Mouse (Mus musculus) midbrain, embryonic 11.5 days (tissue): ENCODE results near the gene Cpa2. TPM values are rescaled to one million over a fixed set of nuclear protein-coding genes. Genes with fewer than 3 reads are reported as not detected.

Source experiments
- ATAC-seq: fragments of 200-750 bp; cut with Nextera tagmentation; 2 replicates; pipeline ENCODE4 v1.8.0; 2017; ENCODE audit warnings: moderate TSS enrichment, moderate library complexity; ENCODE audit not compliant: low FRiP score
- DNase-seq: peaks from one replicate; pipeline ENCODE4 v3.0.0; 2015; ENCODE audit warnings: low spot score; ENCODE audit errors: missing footprints
- H3K27ac ChIP-seq: fragments of 300-500 bp; sonication (generic); 2 replicates; pipeline ENCODE4 v1.5.1; 2014; ENCODE audit warnings: low read depth, low read length
- H3K27me3 ChIP-seq: fragments of 300-500 bp; sonication (generic); 2 replicates; pipeline ENCODE4 v1.6.1; 2014; ENCODE audit warnings: mild to moderate bottlenecking, low read length, moderate library complexity, mixed read lengths; ENCODE audit not compliant: control insufficient read depth, insufficient read depth
- H3K36me3 ChIP-seq: fragments of 300-500 bp; sonication (generic); 2 replicates; pipeline ENCODE4 v1.6.1; 2014; ENCODE audit warnings: mild to moderate bottlenecking, low read length, moderate library complexity, mixed read lengths; ENCODE audit not compliant: control insufficient read depth, insufficient read depth
- H3K4me1 ChIP-seq: fragments of 300-500 bp; sonication (generic); 2 replicates; pipeline ENCODE4 v1.6.1; 2014; ENCODE audit warnings: low read length; ENCODE audit not compliant: control insufficient read depth, insufficient read depth
- H3K4me2 ChIP-seq: fragments of 300-500 bp; sonication (generic); 2 replicates; pipeline ENCODE4 v1.6.1; 2014; ENCODE audit warnings: mild to moderate bottlenecking, moderate library complexity
- H3K4me3 ChIP-seq: fragments of 300-500 bp; sonication (generic); 2 replicates; pipeline ENCODE4 v1.5.1; 2014; ENCODE audit warnings: low read depth, low read length
- H3K9ac ChIP-seq: fragments of 300-500 bp; sonication (generic); 2 replicates; pipeline ENCODE4 v1.6.1; 2014; ENCODE audit warnings: low read length
- H3K9me3 ChIP-seq: fragments of 300-500 bp; sonication (generic); 2 replicates; pipeline ENCODE4 v1.6.1; 2016; ENCODE audit warnings: low read length; ENCODE audit not compliant: control insufficient read depth
- WGBS: fragments of 180-500 bp; shearing (Covaris S2); extraction: QIAGEN DNeasy Blood & Tissue Kit; methylation state at CpG from one replicate; pipeline ENCODE4 v1.1.7; 2014; 5-methylcytosine and 5-hydroxymethylcytosine counted together
- polyA plus RNA-seq: library from polyadenylated mRNA; unstranded; fragments of >200 nt; fragmentation: Nextera tagmentation; extraction: Ambion mirVana; gene quantifications from 2 replicates; pipeline ENCODE4 v1.2.1, GENCODE M21; 2014

Cpa2 gene
- polyA plus RNA-seq, 1 experiment from 2014 or later, result 15.5 TPM

DNA sequence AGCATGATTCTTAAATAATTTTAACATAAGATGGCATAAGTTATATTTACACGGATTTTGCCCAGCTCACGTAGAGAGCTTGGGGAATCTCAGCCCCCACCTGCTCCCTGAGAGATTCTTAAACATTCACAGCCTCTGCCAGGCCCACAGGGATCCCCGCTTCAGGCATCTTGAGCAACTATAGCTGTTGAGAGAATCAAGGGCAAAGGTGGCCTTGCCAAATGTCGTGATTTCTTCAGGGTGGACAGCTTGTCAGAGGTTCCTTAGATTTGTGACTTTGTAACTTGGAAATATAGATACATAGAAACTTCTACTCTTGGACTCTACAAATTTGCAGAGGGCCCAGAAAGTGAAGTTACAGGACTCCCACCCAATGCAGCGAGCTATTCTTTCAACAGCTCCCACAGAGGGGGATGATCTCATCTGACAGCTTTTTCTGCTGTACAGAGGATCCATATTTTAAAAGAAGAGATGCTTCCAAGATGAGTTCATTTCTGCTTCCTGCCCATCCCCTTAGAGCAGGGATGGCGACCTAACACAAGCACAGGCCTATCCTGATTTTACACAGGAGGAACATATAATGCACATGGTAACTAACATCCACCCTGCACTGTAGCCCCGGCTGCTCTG, 12.1 kb downstream of the Cpa2 start:
- Histone ChIP-seq H3K4me2 (no peak overlapping the region), H3K9me3 (no peaks in the 10 kb centered on the region), H3K27me3 (no peaks in the 10 kb centered on the region), H3K4me3 (no peak overlapping the region), H3K9ac (no peak overlapping the region), H3K36me3 (no peaks in the 10 kb centered on the region), H3K4me1 (peaks cover 24% of the 10 kb centered on the region), H3K27ac (no peak overlapping the region)
- no peak for ATAC-seq
- WGBS, result 81% methylated on average over 7 of the region's 7 CpGs
- DNase-seq, result peak; percentile 69

DNA sequence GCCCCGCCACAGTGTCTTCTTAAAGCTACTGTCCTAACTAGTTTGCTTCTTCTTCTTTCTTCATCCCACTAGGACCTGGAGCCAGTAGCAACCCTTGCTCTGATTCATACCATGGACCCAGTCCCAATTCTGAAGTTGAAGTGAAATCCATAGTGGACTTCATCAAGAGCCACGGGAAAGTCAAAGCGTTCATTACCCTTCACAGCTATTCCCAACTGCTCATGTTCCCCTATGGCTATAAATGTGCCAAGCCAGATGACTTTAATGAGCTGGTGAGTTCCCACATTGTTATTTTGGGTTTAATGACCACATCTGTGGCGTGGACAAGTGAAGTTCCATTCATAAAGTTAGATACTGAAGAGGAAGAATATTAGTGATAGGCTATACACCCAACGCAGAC, 12.7 kb downstream of the Cpa2 start:
- Histone ChIP-seq H3K9ac (no peak overlapping the region), H3K9me3 (no peaks in the 10 kb centered on the region), H3K4me1 (peaks cover 18% of the 10 kb centered on the region), H3K4me3 (no peak overlapping the region), H3K27me3 (no peaks in the 10 kb centered on the region), H3K4me2 (no peak overlapping the region), H3K27ac (no peak overlapping the region), H3K36me3 (no peaks in the 10 kb centered on the region)
- WGBS, result 89% methylated on average over 5 of the region's 5 CpGs
- ATAC-seq (no peak), DNase-seq (peak; percentile 65)

DNA sequence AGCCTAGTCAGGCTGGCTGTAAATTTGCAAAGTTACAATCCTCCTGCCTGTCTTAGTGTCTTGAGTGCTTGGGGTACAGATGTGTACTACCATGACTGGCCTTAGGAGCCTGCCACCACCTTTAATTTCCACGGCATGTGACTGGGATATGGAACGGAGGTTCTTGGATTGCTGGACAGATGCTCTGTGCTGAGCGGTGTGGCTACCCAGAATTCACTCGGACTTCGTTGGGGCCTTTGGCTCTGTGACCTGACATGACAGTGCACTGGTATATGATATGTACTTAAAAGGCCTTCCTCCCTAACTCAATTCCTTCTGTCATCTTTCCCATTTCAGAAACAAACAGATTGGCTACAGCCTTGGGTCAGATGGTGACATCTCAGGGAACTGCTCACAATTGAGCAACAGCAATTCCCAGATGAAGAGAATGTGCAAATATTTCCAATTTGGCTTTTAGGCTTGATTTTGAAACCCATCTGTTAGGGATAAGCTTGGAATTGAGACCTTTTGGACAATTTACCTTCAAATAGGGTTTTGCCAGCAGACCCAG, 13.3 kb downstream of the Cpa2 start:
- 94% methylated on average over 5 of the region's 5 CpGs for WGBS
- Histone ChIP-seq H3K4me3 (no peak overlapping the region), H3K4me2 (no peak overlapping the region), H3K27me3 (no peaks in the 10 kb centered on the region), H3K36me3 (no peaks in the 10 kb centered on the region), H3K27ac (no peak overlapping the region), H3K4me1 (peaks cover 13% of the 10 kb centered on the region), H3K9me3 (no peaks in the 10 kb centered on the region), H3K9ac (no peak overlapping the region)
- DNase-seq (peak; percentile 71), ATAC-seq (no peak)

- Histone ChIP-seq H3K36me3 (no peaks in the 10 kb centered on the region), H3K27me3 (no peaks in the 10 kb centered on the region), H3K4me1 (peaks cover 10% of the 10 kb centered on the region), H3K9me3 (no peaks in the 10 kb centered on the region), H3K9ac (no peak overlapping the region), H3K4me3 (no peak overlapping the region), H3K4me2 (no peak overlapping the region), H3K27ac (no peak overlapping the region)
- no peak for ATAC-seq
- DNase-seq, result peak; percentile 66
- 19% methylated on average over 3 of the region's 9 CpGs for WGBS
Measured at GRCm38 (mm10) chr6:30556080-30556479, 14.7 kb downstream of the Cpa2 start.

GRCm38 (mm10) chr6:30559726-30560125, 18.3 kb downstream of the Cpa2 start:
- no peak overlapping the region for H3K4me2 ChIP-seq
- WGBS, result 56% methylated on average over 1 of the region's 1 CpGs
- no peaks in the 10 kb centered on the region for H3K9me3 ChIP-seq
- no peak for DNase-seq
- H3K27me3 ChIP-seq, result no peaks in the 10 kb centered on the region
- H3K9ac ChIP-seq, result no peak overlapping the region
- no peak for ATAC-seq
- no peak overlapping the region for H3K27ac ChIP-seq
- H3K36me3 ChIP-seq, result no peaks in the 10 kb centered on the region
- H3K4me1 ChIP-seq, result no peaks in the 10 kb centered on the region
- H3K4me3 ChIP-seq, result no peak overlapping the region

GRCm38 (mm10) chr6:30562132-30562531, 20.8 kb downstream of the Cpa2 start:
- 78% methylated on average over 4 of the region's 4 CpGs for WGBS
- Histone ChIP-seq H3K4me2 (no peak overlapping the region), H3K9me3 (no peaks in the 10 kb centered on the region), H3K36me3 (no peaks in the 10 kb centered on the region), H3K4me1 (no peaks in the 10 kb centered on the region), H3K4me3 (no peak overlapping the region), H3K27ac (no peak overlapping the region), H3K27me3 (no peaks in the 10 kb centered on the region), H3K9ac (no peak overlapping the region)
- no peak for DNase-seq
- ATAC-seq, result no peak

GRCm38 (mm10) chr6:30563575-30563974, 22.2 kb downstream of the Cpa2 start:
- ATAC-seq, result no peak
- Histone ChIP-seq H3K27me3 (no peaks in the 10 kb centered on the region), H3K4me2 (no peak overlapping the region), H3K4me1 (no peaks in the 10 kb centered on the region), H3K9ac (no peak overlapping the region), H3K36me3 (no peaks in the 10 kb centered on the region), H3K27ac (no peak overlapping the region), H3K9me3 (no peaks in the 10 kb centered on the region), H3K4me3 (no peak overlapping the region)
- 92% methylated on average over 6 of the region's 6 CpGs for WGBS
- DNase-seq, result no peak

GRCm38 (mm10) chr6:30564051-30564450, 22.7 kb downstream of the Cpa2 start:
- Histone ChIP-seq H3K4me1 (no peaks in the 10 kb centered on the region), H3K4me3 (no peak overlapping the region), H3K9me3 (no peaks in the 10 kb centered on the region), H3K27ac (no peak overlapping the region), H3K36me3 (no peaks in the 10 kb centered on the region), H3K27me3 (no peaks in the 10 kb centered on the region), H3K4me2 (no peak overlapping the region), H3K9ac (no peak overlapping the region)
- DNase-seq (no peak), ATAC-seq (no peak)
- WGBS, result 91% methylated on average over 6 of the region's 6 CpGs

- no peaks in the 10 kb centered on the region for H3K9me3 ChIP-seq
Measured at GRCm38 (mm10) chr6:30568069-30568468, 26.7 kb downstream of the Cpa2 start, which contains the start of gene Cpa4. Gene Cpa4, plus strand, starts transcription at chr6:30568369.

More at GRCm38 (mm10) chr6:30568069-30568468, 26.7 kb downstream of the Cpa2 start, which contains the start of gene Cpa4:
- no peak within 1 kb of the TSS for H3K27ac ChIP-seq
- H3K36me3 ChIP-seq, result no peaks in the 10 kb centered on the region
- H3K4me1 ChIP-seq, result peaks cover 8% of the 10 kb centered on the region
- no peak within 1 kb of the TSS for H3K4me3 ChIP-seq
- no peak within 1 kb of the TSS for H3K4me2 ChIP-seq
- no peak within 1 kb of the TSS for H3K9ac ChIP-seq
- 71% methylated on average over 5 of the region's 5 CpGs for WGBS
- ATAC-seq (no peak), DNase-seq (no peak)
- H3K27me3 ChIP-seq, result no peaks in the 10 kb centered on the region
